8 mouse cellular contexts compared by ENCODE assay signal in the genomic region with DNA sequence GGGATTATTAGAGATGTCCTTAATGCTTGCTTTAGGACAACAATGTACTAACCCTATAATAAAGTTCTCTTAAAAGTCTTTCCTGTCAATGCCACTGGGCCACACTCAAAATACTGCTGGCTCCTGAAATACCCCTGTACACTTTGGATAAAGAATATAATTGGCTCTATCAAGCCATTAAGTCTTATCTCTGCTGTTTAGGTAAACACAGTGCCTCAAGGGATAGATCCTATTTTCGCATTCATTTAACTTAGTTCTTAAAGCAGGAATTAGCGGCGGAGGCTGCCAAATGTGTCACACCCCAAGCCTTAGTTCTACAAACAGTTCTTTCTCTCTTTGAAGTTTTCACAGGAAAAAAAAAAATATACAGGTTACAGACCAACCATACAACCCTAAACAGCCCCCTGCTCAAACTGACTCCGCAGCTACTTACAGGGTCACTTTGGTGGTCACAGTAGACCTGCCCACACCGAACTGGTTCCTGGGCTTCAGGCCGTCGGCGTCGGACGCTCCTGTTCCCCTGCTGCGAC.
A peak's percentile ranks its signal among the peaks of the same experiment; 100 is the strongest.
DNase-seq lines count a peak whose midpoint lies in the region; ATAC-seq and TF ChIP-seq lines count a peak whose summit lies in the region.

No protein-coding gene starts in this region.

- WGBS in liver, embryonic 13.5 days (ENCODE audit: insufficient replicate concordance), result 3% methylated on average over 11 of the region's 11 CpGs

- peaks cover 77% of the 10 kb centered on the region for H3K27me3 ChIP-seq in liver, embryonic 13.5 days

- H3K9me3 ChIP-seq in liver, embryonic 13.5 days (replicated peaks), result no peaks in the 10 kb centered on the region

- peak overlapping the region; percentile 72 for H3K4me2 ChIP-seq in liver, embryonic 13.5 days

- TF ChIP-seq CTCF in gastrocnemius, adult 2 months (IDR thresholded peaks at IDR 0.05), result no peak

- no peak for ATAC-seq in liver, embryonic 13.5 days (ENCODE audit: low read depth)

- H3K9ac ChIP-seq in liver, embryonic 13.5 days, result peak overlapping the region; percentile 54

- H3K4me3 ChIP-seq in gastrocnemius, adult 2 months, result peak overlapping the region; percentile 94
- peak overlapping the region; percentile 70 for H3K4me3 ChIP-seq in liver, embryonic 13.5 days (replicated peaks)

- peaks cover 40% of the 10 kb centered on the region for H3K4me1 ChIP-seq in liver, embryonic 13.5 days (replicated peaks)

- no peak for DNase-seq in gastrocnemius, adult 2 months
- no peak for DNase-seq in gastrocnemius, adult 8-10 months (ENCODE audit: low spot score in 2 of 2)
- DNase-seq in thymus, postnatal 0 days (ENCODE audit: low spot score), result peak; percentile 10
- DNase-seq in thymus, postnatal 36 days, result no peak
- no peak for DNase-seq in liver, embryonic 13.5 days
- no peak for DNase-seq in cerebellum, postnatal 10 days
- DNase-seq in right cerebral cortex, postnatal 4 days, result no peak
- no peak for DNase-seq in spleen, postnatal 4 days (ENCODE audit: low spot score in 2 of 2)

- no peaks in the 10 kb centered on the region for H3K36me3 ChIP-seq in liver, embryonic 13.5 days

- H3K27ac ChIP-seq in gastrocnemius, adult 2 months, result peak overlapping the region; percentile 87
- no peak overlapping the region for H3K27ac ChIP-seq in liver, embryonic 13.5 days

- intact Hi-C loops in gastrocnemius, adult 2 months (cut with DNase I), result no loop called here
